ENCODE assay signal across 14 mouse cellular contexts in the genomic region with DNA sequence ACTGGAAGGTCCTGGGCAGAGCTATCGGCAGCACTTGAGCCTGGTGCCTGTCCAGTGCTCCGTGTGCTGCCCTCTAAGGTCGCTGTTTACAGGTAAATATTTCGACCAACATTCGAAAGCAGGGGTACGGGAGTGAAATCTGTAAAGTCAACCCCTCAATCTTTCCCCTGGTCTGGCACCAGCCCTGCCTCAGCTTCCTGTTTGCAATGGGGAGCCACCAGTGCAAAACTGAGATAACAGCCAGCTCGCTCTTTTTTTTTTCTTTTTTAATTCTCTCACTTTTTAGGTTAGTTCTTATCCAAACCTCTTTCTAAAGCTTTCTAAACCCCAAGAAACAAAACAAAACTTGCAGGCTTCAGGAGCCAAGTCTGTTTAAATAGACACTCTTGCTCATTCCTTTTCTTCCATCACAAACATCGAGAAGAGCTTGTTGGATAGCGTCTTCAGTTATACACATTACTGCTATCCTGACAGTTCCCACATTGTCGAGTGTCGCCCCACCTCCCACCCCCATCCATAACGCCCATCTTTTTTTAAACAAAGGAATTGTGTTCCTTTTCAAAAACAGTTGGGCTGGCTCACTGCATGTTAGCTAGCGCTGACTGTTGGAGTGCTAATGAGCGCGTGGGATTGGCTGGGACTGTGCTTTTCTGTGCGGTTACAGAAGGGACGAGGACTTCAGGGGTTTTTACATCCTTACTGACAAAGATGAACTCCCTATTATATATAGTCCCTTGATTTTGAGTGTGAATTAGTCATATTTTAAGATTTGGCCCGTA. TPM values are rescaled to one million over a fixed set of nuclear protein-coding genes. Genes with fewer than 3 reads are reported as not detected.
DNase-seq lines count a peak whose midpoint lies in the region; ATAC-seq lines count a peak whose summit lies in the region.
"Had no signal": no experiment of that assay in that cellular context is flagged by ENCODE, and none has a peak within 500 bp of the region (broad histone marks: within the 10 kb centered on the region; RNA-seq: fewer than 3 reads in every experiment).

No protein-coding gene starts in this region.

- peaks cover 20% of the 10 kb centered on the region for H3K4me1 ChIP-seq in heart, embryonic 16.5 days (ENCODE audit: control insufficient read depth, insufficient read depth, low read length)
- peaks cover 46% of the 10 kb centered on the region for H3K4me1 ChIP-seq in heart, embryonic 12.5 days (replicated peaks)
- H3K4me1 ChIP-seq in embryonic facial prominence, embryonic 13.5 days = peaks cover 27% of the 10 kb centered on the region

- no peak overlapping the region for H3K4me3 ChIP-seq in heart, embryonic 16.5 days (ENCODE audit: low read length)
- H3K4me3 ChIP-seq in heart, embryonic 12.5 days = no peak overlapping the region
- no peak overlapping the region for H3K4me3 ChIP-seq in embryonic facial prominence, embryonic 13.5 days

- peaks cover 45% of the 10 kb centered on the region for H3K36me3 ChIP-seq in heart, embryonic 16.5 days (ENCODE audit: control insufficient read depth, insufficient read depth)
- H3K36me3 ChIP-seq in heart, embryonic 12.5 days = peaks cover 78% of the 10 kb centered on the region
- H3K36me3 ChIP-seq in embryonic facial prominence, embryonic 13.5 days = peaks cover 88% of the 10 kb centered on the region

- no peaks in the 10 kb centered on the region for H3K27me3 ChIP-seq in heart, embryonic 16.5 days (ENCODE audit: control insufficient read depth, insufficient read depth, low read length)
- H3K27me3 ChIP-seq in heart, embryonic 12.5 days (replicated peaks) = no peaks in the 10 kb centered on the region
- H3K27me3 ChIP-seq in embryonic facial prominence, embryonic 13.5 days = no peaks in the 10 kb centered on the region
- H3K27me3 ChIP-seq: CH12.LX had no signal

- H3K9me3 ChIP-seq in heart, embryonic 16.5 days (replicated peaks; ENCODE audit: control insufficient read depth, low read length) = no peaks in the 10 kb centered on the region
- no peaks in the 10 kb centered on the region for H3K9me3 ChIP-seq in heart, embryonic 12.5 days (replicated peaks)
- no peaks in the 10 kb centered on the region for H3K9me3 ChIP-seq in embryonic facial prominence, embryonic 13.5 days

- H3K9ac ChIP-seq in heart, embryonic 16.5 days (ENCODE audit: low read length) = no peak overlapping the region
- H3K9ac ChIP-seq in heart, embryonic 12.5 days = no peak overlapping the region
- no peak overlapping the region for H3K9ac ChIP-seq in embryonic facial prominence, embryonic 13.5 days
- H3K9ac ChIP-seq: liver, embryonic 14.5 days had no signal

- H3K27ac ChIP-seq in heart, embryonic 16.5 days (ENCODE audit: low read length) = 0 out of 2 replicates have a peak overlapping the region, but pooled peaks have one; percentile 23
- H3K27ac ChIP-seq in heart, embryonic 12.5 days (ENCODE audit: poor library complexity, severe bottlenecking) = no peak overlapping the region
- H3K27ac ChIP-seq in embryonic facial prominence, embryonic 13.5 days = 0 out of 2 replicates have a peak overlapping the region, but pooled peaks have one; percentile 9
- H3K27ac ChIP-seq: kidney, postnatal 0 days; liver, embryonic 14.5 days had no signal

- no peak for ATAC-seq in heart, embryonic 16.5 days (replicated peaks; ENCODE audit: extremely low read depth, insufficient read depth, low FRiP score)
- ATAC-seq in heart, embryonic 12.5 days (ENCODE audit: insufficient number of reproducible peaks, low FRiP score) = no peak
- ATAC-seq in embryonic facial prominence, embryonic 13.5 days (ENCODE audit: insufficient number of reproducible peaks, insufficient read depth, low FRiP score, low TSS enrichment, low read depth) = no peak
- ATAC-seq: midbrain, embryonic 16.5 days had no signal

- 73% methylated on average over 18 of the region's 18 CpGs for WGBS in heart, embryonic 16.5 days
- WGBS in heart, embryonic 12.5 days = 77% methylated on average over 18 of the region's 18 CpGs
- 90% methylated on average over 18 of the region's 18 CpGs for WGBS in embryonic facial prominence, embryonic 13.5 days

- DNase-seq in CD4-positive helper T cell, adult 2 months (ENCODE audit: low read depth, low spot score) = peak; percentile 19
- peak; percentile 61 to 62 for DNase-seq in left cerebral cortex, postnatal 14 days (ENCODE audit: low spot score in 2 of 2)
- DNase-seq in gastrocnemius, postnatal 14 days = no peak
- DNase-seq in kidney, postnatal 25 days = no peak
- no peak for DNase-seq in neural tube, embryonic 10.5 days (ENCODE audit: extremely low spot score, low spot score)
- DNase-seq: adrenal gland, postnatal 25 days; gastrocnemius, postnatal 36 days had no signal

- intact Hi-C loops in left cerebral cortex, postnatal 14 days (cut with DNase I) = no loop called here
- intact Hi-C loops in gastrocnemius, postnatal 14 days (cut with DNase I; ENCODE audit: low total_unique reads) = no loop called here

- no peak overlapping the region for H3K4me2 ChIP-seq in heart, embryonic 16.5 days (ENCODE audit: low read depth, low read length)
- H3K4me2 ChIP-seq in heart, embryonic 12.5 days = no peak overlapping the region
- H3K4me2 ChIP-seq in embryonic facial prominence, embryonic 13.5 days = no peak overlapping the region

RNA-seq across cellular contexts. Expression of gene Eid3, which starts 27.6 kb away (rescaled TPM):
- 0.21 and 0.22 TPM in 2 replicates for polyA plus RNA-seq in heart, embryonic 16.5 days (2015; fragmentation: Nextera tagmentation; extraction: Ambion mirVana)
- polyA plus RNA-seq in heart, embryonic 12.5 days (2016; fragmentation: Nextera tagmentation; extraction: Ambion mirVana) = 0.31 and 0.39 TPM in 2 replicates
- 0.33 and 0.67 TPM in 2 replicates for polyA plus RNA-seq in embryonic facial prominence, embryonic 13.5 days (2015; fragmentation: Nextera tagmentation; extraction: Ambion mirVana)
- total RNA-seq in left cerebral cortex, postnatal 14 days (2021) = 1 to 10 TPM; 1.1 to 2.2 TPM
- total RNA-seq in gastrocnemius, postnatal 14 days (2021) = under 1 TPM; 0.41 to 0.86 TPM

Comparison
In these comparisons a context has a peak if more than half of its experiments do, and no peak if none do; other contexts are left out.
1. DNase-seq: peak in CD4-positive helper T cell, adult 2 months (single experiment) and left cerebral cortex, postnatal 14 days (2 of 2); none in gastrocnemius, postnatal 14 days (single experiment), kidney, postnatal 25 days (0 of 2) and neural tube, embryonic 10.5 days (single experiment).